Mouse (Mus musculus) erythroblast, embryonic 14.5 days (primary cell): ENCODE results near the gene Gm28048.

Source experiments
- GATA1 ChIP-seq: IDR thresholded peaks from 2 replicates; pipeline ENCODE4 v1.6.1; 2012; ENCODE audit warnings: low read length, inconsistent platforms, mixed read lengths
- TAL1 ChIP-seq: IDR thresholded peaks from 3 replicates; pipeline ENCODE4 v1.6.1; 2012; ENCODE audit warnings: low read length, inconsistent platforms, mixed read lengths

GRCm38 (mm10) chr11:22851416-22851815 is 130.5 kb downstream of the Gm28048 start:
- TF ChIP-seq TAL1 (no peak), GATA1 (no peak)
